Mouse (Mus musculus) kidney, adult 2 months (tissue): ENCODE measurements at regions not wholly inside any gene's neighbourhood (a gene's known extent, or its start where the extent isn't known, plus 50 kb on each side); places are given as distances from the start of the nearest gene placed in this dataset.

ENCODE experiments used
- CTCF ChIP-seq: fragments of 200-500 bp; conservative IDR thresholded peaks from 2 replicates; pipeline ENCODE4 v1.5.1; 2011; ENCODE audit warnings: low read depth, mild to moderate bottlenecking, control low read depth, low read length, moderate library complexity, mixed read lengths; ENCODE audit not compliant: insufficient read depth, insufficient read length
- POLR2A ChIP-seq: fragments of 200-500 bp; IDR thresholded peaks from one replicate; pipeline ENCODE4 v1.6.1; 2011; ENCODE audit warnings: low read depth, low read length, control low read depth

- no peak for TF ChIP-seq CTCF
- no peak for TF ChIP-seq POLR2A
These were observed 501.2 kb upstream of the Pappa start for GRCm38 (mm10) chr4:64622771-64623170.
